ENCODE assay signal across 12 mouse cellular contexts in the genomic region with DNA sequence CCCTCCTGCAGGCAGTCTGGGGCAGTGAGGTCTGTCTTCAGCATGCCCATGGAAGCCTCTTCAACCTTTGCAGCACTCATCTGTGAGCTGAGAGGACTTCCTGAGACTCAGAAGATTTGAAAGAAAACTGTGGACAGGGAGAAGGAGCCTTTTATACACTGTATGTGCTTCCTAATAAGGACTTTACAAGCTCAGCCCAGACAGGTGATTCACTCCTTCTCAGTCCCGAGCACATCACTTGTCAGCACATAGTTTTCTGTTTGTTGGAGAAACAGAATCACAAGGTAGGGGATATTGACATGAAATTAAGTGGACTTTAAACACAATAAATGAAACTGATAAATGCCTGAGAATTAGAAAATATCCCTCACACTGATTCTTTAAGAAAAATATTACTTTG. TPM values are rescaled to one million over a fixed set of nuclear protein-coding genes. Genes with fewer than 3 reads are reported as not detected.
DNase-seq lines count a peak whose midpoint lies in the region; ATAC-seq and TF ChIP-seq lines count a peak whose summit lies in the region.
"Not testable (repeated sequence)": the region's sequence is repeated elsewhere in the genome, so short reads cannot be mapped to it uniquely, and the experiment has no call there.
"Had no signal": no experiment of that assay in that cellular context is flagged by ENCODE, and none has a peak within 500 bp of the region (broad histone marks: within the 10 kb centered on the region; RNA-seq: fewer than 3 reads in every experiment).

Gene Clec2e, minus strand, starts transcription at position 120 of the 400 bp plus-strand sequence.

- not testable (repeated sequence) for H3K9me3 ChIP-seq in intestine, embryonic 15.5 days; intestine, embryonic 16.5 days (ENCODE audit: control insufficient read depth, low read length); intestine, postnatal 0 days (ENCODE audit: control insufficient read depth)

- not testable (repeated sequence) for H3K27me3 ChIP-seq in intestine, embryonic 15.5 days (replicated peaks); intestine, embryonic 16.5 days (replicated peaks; ENCODE audit: control insufficient read depth, insufficient read depth, low read length); intestine, postnatal 0 days (replicated peaks; ENCODE audit: control insufficient read depth, insufficient read depth, low read length); small intestine, adult 2 months (ENCODE audit: control insufficient read depth, insufficient read depth, low read length)

- H3K4me2 ChIP-seq in intestine, embryonic 15.5 days (replicated peaks); intestine, embryonic 16.5 days (ENCODE audit: low read depth, low read length): not testable (repeated sequence)
- H3K4me2 ChIP-seq in intestine, postnatal 0 days (replicated peaks; ENCODE audit: low read depth) = peak within 1 kb of the TSS; percentile 39

- 35% methylated on average over 1 of the region's 1 CpGs for WGBS in intestine, embryonic 15.5 days
- 53% methylated on average over 1 of the region's 1 CpGs for WGBS in intestine, embryonic 16.5 days
- WGBS in intestine, postnatal 0 days = 29% methylated on average over 1 of the region's 1 CpGs
- 18% methylated on average over 1 of the region's 1 CpGs for WGBS in large intestine, adult 2 months
- WGBS in small intestine, adult 2 months = 22% methylated on average over 1 of the region's 1 CpGs

- not testable (repeated sequence) for TF ChIP-seq CTCF in intestine, postnatal 0 days (IDR thresholded peaks at IDR 0.05; ENCODE audit: low read depth); small intestine, adult 2 months (IDR thresholded peaks at IDR 0.05; ENCODE audit: extremely low read depth, insufficient read length, insufficient replicate concordance, low read depth, low read length)

- not testable (repeated sequence) for ATAC-seq in intestine, embryonic 15.5 days
- peak; percentile 60 for ATAC-seq in intestine, embryonic 16.5 days
- ATAC-seq in intestine, postnatal 0 days = peak; percentile 74

- H3K27ac ChIP-seq in intestine, embryonic 15.5 days = peak within 1 kb of the TSS; percentile 51; the same call in 1 of the 2 replicates
- peak within 1 kb of the TSS; percentile 80 for H3K27ac ChIP-seq in intestine, embryonic 16.5 days (ENCODE audit: low read length)
- H3K27ac ChIP-seq in intestine, postnatal 0 days (ENCODE audit: low read depth, low read length) = peak within 1 kb of the TSS; percentile 81
- peak within 1 kb of the TSS; percentile 100 for H3K27ac ChIP-seq in small intestine, adult 2 months (ENCODE audit: insufficient read depth, low read depth, low read length)

- H3K4me1 ChIP-seq in intestine, embryonic 15.5 days (replicated peaks); intestine, embryonic 16.5 days (ENCODE audit: control insufficient read depth, insufficient read depth, low read length); intestine, postnatal 0 days (replicated peaks; ENCODE audit: control insufficient read depth, insufficient read depth, low read length); small intestine, adult 2 months (ENCODE audit: control insufficient read depth, insufficient read depth, insufficient read length, low read length): not testable (repeated sequence)

- H3K4me3 ChIP-seq in intestine, embryonic 15.5 days (replicated peaks) = not testable (repeated sequence)
- H3K4me3 ChIP-seq in intestine, embryonic 16.5 days (ENCODE audit: low read length) = peak within 1 kb of the TSS; percentile 29
- H3K4me3 ChIP-seq in intestine, postnatal 0 days (ENCODE audit: low read depth, low read length) = peak within 1 kb of the TSS; percentile 35
- peak within 1 kb of the TSS; percentile 47 for H3K4me3 ChIP-seq in small intestine, adult 2 months (ENCODE audit: low read depth, low read length)

- not testable (repeated sequence) for H3K9ac ChIP-seq in intestine, embryonic 15.5 days
- 0 out of 2 replicates have a peak within 1 kb of the TSS, but pooled peaks have one; percentile 45 for H3K9ac ChIP-seq in intestine, embryonic 16.5 days (ENCODE audit: low read depth, low read length)
- peak within 1 kb of the TSS; percentile 57 for H3K9ac ChIP-seq in intestine, postnatal 0 days (ENCODE audit: low read depth, low read length)

- TF ChIP-seq POLR2A in small intestine, adult 2 months (IDR thresholded peaks at IDR 0.05; ENCODE audit: low read depth, low read length) = not testable (repeated sequence)

- not testable (repeated sequence) for DNase-seq in large intestine, adult 2 months (ENCODE audit: low read depth, low spot score)

- H3K36me3 ChIP-seq in intestine, embryonic 15.5 days; intestine, embryonic 16.5 days (ENCODE audit: control insufficient read depth, insufficient read depth, low read length): not testable (repeated sequence)
- peaks cover 12% of the 10 kb centered on the region; the same call in 1 of the 2 replicates for H3K36me3 ChIP-seq in intestine, postnatal 0 days (ENCODE audit: control insufficient read depth, insufficient read depth)
- H3K36me3 ChIP-seq in small intestine, adult 2 months (ENCODE audit: control insufficient read depth, insufficient read depth, low read length) = peaks cover 27% of the 10 kb centered on the region

RNA-seq across cellular contexts. Expression of gene Clec2e, which starts in this region (rescaled TPM):
- polyA plus RNA-seq in intestine, embryonic 15.5 days (2015; fragmentation: Nextera tagmentation; extraction: Ambion mirVana) = 10.4 and 11.4 TPM in 2 replicates
- polyA plus RNA-seq in intestine, embryonic 16.5 days (2015; fragmentation: Nextera tagmentation; extraction: Ambion mirVana) = 16.7 and 21.7 TPM in 2 replicates
- 76.4 and 89.8 TPM in 2 replicates for polyA plus RNA-seq in intestine, postnatal 0 days (2015; fragmentation: Nextera tagmentation; extraction: Ambion mirVana)
- polyA plus RNA-seq in large intestine, adult 2 months (2012; rRNA removed) = 22.5 and 35.0 TPM in 2 replicates
- polyA plus RNA-seq in small intestine, adult 2 months (2012; rRNA removed) = 6.1 and 25.9 TPM in 2 replicates
- polyA plus RNA-seq: activated CD4-positive, CD25-positive, alpha-beta regulatory T cell, adult 4 months; adrenal gland, adult 2 months; brain, embryonic 14.5 days; C2C12; CD4-positive, CD25-positive, alpha-beta regulatory T cell, adult 4 months; G1E; Patski had no signal
